Mouse (Mus musculus) thymus, adult 2 months (tissue): ENCODE results near the gene Gm9821.

Experiments used
- CTCF ChIP-seq: fragments of 200-500 bp; IDR thresholded peaks from 2 replicates; pipeline ENCODE4 v1.5.1; 2012; ENCODE audit warnings: mild to moderate bottlenecking, control low read depth, low read length, moderate library complexity, borderline replicate concordance; ENCODE audit not compliant: control insufficient read depth, poor library complexity, insufficient read depth; ENCODE audit errors: extremely low read depth
- POLR2A ChIP-seq: fragments of 200-500 bp; IDR thresholded peaks from 2 replicates; pipeline ENCODE4 v1.6.1; 2012; ENCODE audit warnings: mild to moderate bottlenecking, low read length, control low read depth, moderate library complexity; ENCODE audit not compliant: control insufficient read depth, poor library complexity, insufficient read depth; ENCODE audit errors: extremely low read depth

GRCm38 (mm10) chr2:91900431-91900830, 45.1 kb upstream of the Gm9821 start:
- TF ChIP-seq CTCF (no peak), POLR2A (no peak)
